Mouse (Mus musculus): Measurements from ENCODE around the gene Bola1. TPM values are rescaled to one million over a fixed set of nuclear protein-coding genes. Genes with fewer than 3 reads are reported as not detected.
A peak's percentile ranks its signal among the peaks of the same experiment; 100 is the strongest.

Gene Bola1
- total and polyA plus RNA-seq, 2 experiments from 2014 or later: 36.8 to 54.6 TPM

DNA sequence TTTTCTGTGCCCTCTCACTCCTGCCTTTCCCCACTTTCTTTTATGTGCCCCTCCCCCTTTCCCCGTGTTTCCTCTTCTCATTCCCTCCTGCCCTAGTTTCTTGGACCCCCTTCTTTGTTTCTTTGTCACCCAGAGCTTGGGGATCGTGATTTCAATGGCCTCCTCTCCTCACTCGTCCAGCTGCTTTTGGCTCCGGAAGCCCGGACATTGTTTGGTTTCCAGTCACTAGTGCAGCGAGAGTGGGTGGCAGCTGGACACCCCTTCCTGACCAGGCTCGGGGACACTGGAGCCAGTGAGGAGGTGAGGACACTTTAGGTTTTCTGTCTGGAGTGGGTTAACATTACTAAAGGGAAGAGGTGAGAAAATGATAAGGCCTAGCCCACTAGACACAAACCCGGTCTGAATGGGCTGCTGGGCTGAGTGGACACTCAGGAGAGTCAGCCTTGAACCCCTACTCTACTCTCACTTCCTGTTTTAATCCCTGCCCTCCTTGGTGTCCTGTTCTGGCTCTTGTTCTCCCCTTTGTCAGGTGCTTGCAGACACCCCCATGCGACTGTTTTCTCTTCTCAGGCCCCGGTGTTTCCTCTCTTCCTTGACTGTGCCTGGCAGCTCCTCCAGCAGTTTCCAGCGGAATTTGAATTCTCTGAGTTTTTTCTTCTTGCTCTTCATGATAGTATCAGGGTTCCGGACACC lies 50.9 kb downstream of the Bola1 start:
- DNase-seq (ENCODE audit: low spot score) (no peak), ATAC-seq (ENCODE audit: low FRiP score) (no peak)
- Histone ChIP-seq H3K27me3 (ENCODE audit: insufficient read depth, low read length) (no peaks in the 10 kb centered on the region), H3K27ac (ENCODE audit: low read depth, low read length) (no peak overlapping the region), H3K4me2 (ENCODE audit: low read depth, low read length, poor library complexity, severe bottlenecking) (no peak overlapping the region), H3K9ac (replicated peaks; ENCODE audit: low read length, poor library complexity, severe bottlenecking) (no peak overlapping the region), H3K4me1 (ENCODE audit: insufficient read depth, low read length) (no peaks in the 10 kb centered on the region), H3K4me3 (ENCODE audit: low read depth, low read length) (no peak overlapping the region), H3K36me3 (ENCODE audit: insufficient read depth, low read length) (peaks cover 3% of the 10 kb centered on the region; the same call in 1 of the 2 replicates), H3K9me3 (ENCODE audit: low read length) (no peaks in the 10 kb centered on the region)
- TF ChIP-seq CTCF (IDR thresholded peaks at IDR 0.05): no peak
- WGBS: 67% methylated on average over 12 of the region's 12 CpGs

DNA sequence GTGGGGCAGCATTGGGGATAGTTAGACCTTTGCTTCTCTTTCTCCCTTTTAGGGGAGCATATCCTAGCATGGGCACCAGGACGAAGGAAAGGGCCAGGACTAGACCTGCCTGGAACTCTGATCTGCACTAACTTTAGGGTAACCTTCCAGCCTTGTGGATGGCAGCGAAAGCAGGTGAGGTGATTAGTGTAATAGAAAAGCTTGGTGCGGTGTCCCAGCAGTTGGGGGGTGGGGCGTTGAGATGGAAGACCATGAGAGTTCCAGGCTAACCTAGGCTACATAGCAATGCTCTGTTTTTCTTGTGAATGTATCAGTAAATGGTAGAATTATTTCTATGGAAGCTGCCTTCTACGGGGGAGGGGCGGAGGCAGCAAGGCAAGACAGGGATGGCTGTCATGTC lies 56.5 kb downstream of the Bola1 start:
- Histone ChIP-seq H3K4me2 (ENCODE audit: low read depth, low read length, poor library complexity, severe bottlenecking) (peak overlapping the region; percentile 85), H3K9me3 (ENCODE audit: low read length) (no peaks in the 10 kb centered on the region), H3K4me1 (ENCODE audit: insufficient read depth, low read length) (0 out of 2 replicates have a peak, but pooled peaks cover 3% of the 10 kb centered on the region), H3K36me3 (ENCODE audit: insufficient read depth, low read length) (peaks cover under 1% of the 10 kb centered on the region; the same call in 1 of the 2 replicates), H3K27ac (ENCODE audit: low read depth, low read length) (no peak overlapping the region), H3K9ac (replicated peaks; ENCODE audit: low read length, poor library complexity, severe bottlenecking) (0 out of 2 replicates have a peak overlapping the region, but pooled peaks have one; percentile 67), H3K4me3 (ENCODE audit: low read depth, low read length) (no peak overlapping the region; the same call in 1 of the 2 replicates), H3K27me3 (ENCODE audit: insufficient read depth, low read length) (no peaks in the 10 kb centered on the region)
- DNase-seq (ENCODE audit: low spot score): no peak
- 90% methylated on average over 6 of the region's 6 CpGs for WGBS
- ATAC-seq (ENCODE audit: low FRiP score): no peak
- no peak for TF ChIP-seq CTCF (IDR thresholded peaks at IDR 0.05)

DNA sequence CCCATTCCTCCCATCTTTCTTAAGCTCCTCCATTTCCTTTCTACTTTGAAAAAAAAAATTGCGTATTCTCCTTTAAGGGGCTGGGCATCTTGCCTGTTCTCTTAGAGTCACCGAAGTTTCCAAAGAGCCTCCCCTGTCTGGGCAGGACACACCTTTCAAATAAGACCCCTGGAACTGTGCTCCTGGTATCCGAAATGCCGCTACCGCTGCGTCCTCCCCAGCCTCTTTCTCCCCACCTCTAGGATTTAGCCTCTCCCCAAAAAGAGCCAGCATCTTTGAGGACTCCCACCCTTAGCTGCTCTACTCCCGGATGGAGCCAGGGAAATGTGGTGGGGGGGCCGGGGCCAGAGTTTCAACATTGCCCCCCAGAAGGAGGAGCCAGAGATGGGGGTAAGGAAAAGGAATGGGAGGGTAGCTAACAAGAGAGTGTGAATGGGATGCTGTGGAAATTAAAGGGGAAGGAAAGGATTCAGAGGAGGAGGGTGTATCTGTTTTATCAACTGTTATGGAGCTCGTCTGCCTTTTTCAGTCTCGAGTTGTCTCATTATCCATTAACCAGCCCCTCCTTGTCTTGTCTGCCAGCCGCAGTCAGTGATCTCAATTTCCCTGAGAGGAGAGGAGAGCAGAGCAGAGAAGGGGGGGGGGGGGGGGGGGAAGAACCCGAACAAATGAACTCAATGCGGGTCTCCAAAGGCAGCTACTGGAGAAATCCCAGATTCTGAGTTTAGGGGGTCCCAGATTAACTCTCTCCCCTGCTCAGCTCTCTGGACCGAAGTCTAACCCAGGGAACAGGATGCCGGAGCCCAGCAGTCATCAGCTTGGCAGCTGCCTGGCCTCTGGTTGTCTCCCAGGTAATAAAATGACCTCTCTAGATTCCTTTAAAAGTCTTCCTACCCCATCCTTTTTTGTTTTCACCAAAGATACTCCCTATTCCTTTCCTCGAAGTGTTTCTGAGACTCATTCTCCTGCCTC lies 57.4 kb downstream of the Bola1 start, which contains the start of gene Mtmr11:
Gene Mtmr11, plus strand, starts transcription at position 136 of the 972 bp plus-strand sequence.
- H3K4me2 ChIP-seq (ENCODE audit: low read depth, low read length, poor library complexity, severe bottlenecking): peak within 1 kb of the TSS; percentile 85
- ATAC-seq (ENCODE audit: low FRiP score) (peak; percentile 51), DNase-seq (ENCODE audit: low spot score) (peak; percentile 62)
- H3K4me1 ChIP-seq (ENCODE audit: insufficient read depth, low read length): 0 out of 2 replicates have a peak, but pooled peaks cover 3% of the 10 kb centered on the region
- H3K36me3 ChIP-seq (ENCODE audit: insufficient read depth, low read length): no peaks in the 10 kb centered on the region; the same call in 1 of the 2 replicates
- TF ChIP-seq CTCF (IDR thresholded peaks at IDR 0.05): no peak
- peak within 1 kb of the TSS; percentile 46 for H3K4me3 ChIP-seq (ENCODE audit: low read depth, low read length)
- WGBS: 11% methylated on average over 14 of the region's 16 CpGs
- peak within 1 kb of the TSS; percentile 71 for H3K27ac ChIP-seq (ENCODE audit: low read depth, low read length)
- H3K9ac ChIP-seq (replicated peaks; ENCODE audit: low read length, poor library complexity, severe bottlenecking): peak within 1 kb of the TSS; percentile 67
- no peaks in the 10 kb centered on the region for H3K9me3 ChIP-seq (ENCODE audit: low read length)
- no peaks in the 10 kb centered on the region for H3K27me3 ChIP-seq (ENCODE audit: insufficient read depth, low read length)

DNA sequence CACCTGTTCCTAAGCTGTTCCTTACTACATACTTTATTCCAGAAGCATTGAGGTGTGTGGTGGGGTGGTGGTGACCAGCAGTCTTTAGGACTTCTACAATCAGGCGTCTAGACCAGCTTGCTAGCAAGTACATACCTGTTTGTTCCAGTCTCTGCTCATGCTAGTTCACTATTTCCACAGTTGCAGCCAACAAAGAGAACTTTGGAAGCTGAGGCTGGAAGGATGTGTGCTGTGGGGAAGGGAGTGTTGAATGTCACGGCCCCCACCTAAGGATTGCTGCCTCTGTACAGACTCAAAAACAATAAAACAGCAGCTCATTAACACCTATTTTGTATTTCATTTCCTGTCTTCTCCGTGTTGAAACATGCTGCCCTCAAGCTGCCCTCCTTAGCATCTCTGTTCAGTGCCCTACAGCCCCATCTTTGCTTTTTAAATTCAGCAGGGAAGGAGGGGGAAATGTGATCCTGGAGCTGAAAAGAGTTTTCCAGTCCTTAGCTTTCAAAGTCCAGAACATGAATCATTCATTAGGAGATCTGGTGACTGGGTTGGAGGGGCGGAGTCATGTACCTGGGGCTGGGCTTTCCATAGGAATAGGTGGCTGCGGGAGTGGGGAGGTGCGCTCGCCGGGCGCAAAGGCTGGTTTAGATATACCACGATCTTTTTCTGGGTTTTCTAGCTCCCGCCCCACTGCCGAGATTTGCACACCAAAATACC lies 58.5 kb downstream of the Bola1 start:
- Histone ChIP-seq H3K9ac (replicated peaks; ENCODE audit: low read length, poor library complexity, severe bottlenecking) (peak overlapping the region; percentile 67), H3K4me3 (ENCODE audit: low read depth, low read length) (peak overlapping the region; percentile 46), H3K36me3 (ENCODE audit: insufficient read depth, low read length) (no peaks in the 10 kb centered on the region; the same call in 1 of the 2 replicates), H3K27ac (ENCODE audit: low read depth, low read length) (peak overlapping the region; percentile 71), H3K4me2 (ENCODE audit: low read depth, low read length, poor library complexity, severe bottlenecking) (peak overlapping the region; percentile 85), H3K9me3 (ENCODE audit: low read length) (no peaks in the 10 kb centered on the region), H3K27me3 (ENCODE audit: insufficient read depth, low read length) (no peaks in the 10 kb centered on the region), H3K4me1 (ENCODE audit: insufficient read depth, low read length) (0 out of 2 replicates have a peak, but pooled peaks cover 3% of the 10 kb centered on the region)
- DNase-seq (ENCODE audit: low spot score) (peak; percentile 74), ATAC-seq (ENCODE audit: low FRiP score) (peak; percentile 76)
- 2% methylated on average over 12 of the region's 12 CpGs for WGBS
- TF ChIP-seq CTCF (IDR thresholded peaks at IDR 0.05): no peak

DNA sequence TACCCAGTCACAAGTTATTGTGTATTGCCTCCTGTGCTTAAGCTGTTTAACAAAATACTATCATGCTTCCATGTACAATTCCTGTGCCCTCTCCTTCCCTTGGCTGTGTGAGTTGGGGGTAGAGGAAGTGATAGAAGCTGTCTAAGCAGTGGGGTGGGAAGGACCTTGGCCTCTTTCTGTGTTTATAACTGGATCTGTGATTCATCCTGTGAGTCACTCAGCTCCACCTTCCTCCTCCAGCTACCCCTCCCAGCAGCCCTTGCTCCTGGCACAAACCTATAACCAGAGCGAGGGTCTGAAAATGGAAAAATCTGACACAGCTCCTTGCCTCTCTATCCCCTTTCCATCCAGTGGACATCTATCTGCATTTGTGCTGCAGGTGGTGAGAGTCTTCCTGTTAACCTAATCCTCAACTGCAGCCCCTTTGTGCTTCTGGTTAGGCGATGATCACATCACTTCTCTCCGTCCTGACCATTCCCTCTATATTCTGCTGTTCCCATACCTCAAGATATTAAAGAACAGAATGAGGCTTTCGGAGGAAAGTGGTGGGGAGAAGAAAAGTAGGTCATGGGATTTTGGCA lies 59.2 kb downstream of the Bola1 start:
- Histone ChIP-seq H3K36me3 (ENCODE audit: insufficient read depth, low read length) (peaks cover 6% of the 10 kb centered on the region), H3K27ac (ENCODE audit: low read depth, low read length) (peak overlapping the region; percentile 71), H3K9ac (replicated peaks; ENCODE audit: low read length, poor library complexity, severe bottlenecking) (peak overlapping the region; percentile 67; the same call in 1 of the 2 replicates), H3K4me1 (ENCODE audit: insufficient read depth, low read length) (0 out of 2 replicates have a peak, but pooled peaks cover 3% of the 10 kb centered on the region), H3K9me3 (ENCODE audit: low read length) (no peaks in the 10 kb centered on the region), H3K27me3 (ENCODE audit: insufficient read depth, low read length) (no peaks in the 10 kb centered on the region), H3K4me3 (ENCODE audit: low read depth, low read length) (no peak overlapping the region), H3K4me2 (ENCODE audit: low read depth, low read length, poor library complexity, severe bottlenecking) (peak overlapping the region; percentile 85)
- WGBS: 53% methylated on average over 4 of the region's 4 CpGs
- no peak for TF ChIP-seq CTCF (IDR thresholded peaks at IDR 0.05)
- peak; percentile 17 for DNase-seq (ENCODE audit: low spot score)
- 0 out of 2 replicates have a peak, but pooled peaks have one; percentile 6 for ATAC-seq (ENCODE audit: low FRiP score)

Data from midbrain, postnatal 0 days (tissue).